Mouse (Mus musculus): ENCODE measurements around the gene Nr6a1. TPM values are rescaled to one million over a fixed set of nuclear protein-coding genes. Genes with fewer than 3 reads are reported as not detected.

Nr6a1 gene
- polyA plus RNA-seq, 1 experiment from 2014 or later = 0.84 TPM

DNA sequence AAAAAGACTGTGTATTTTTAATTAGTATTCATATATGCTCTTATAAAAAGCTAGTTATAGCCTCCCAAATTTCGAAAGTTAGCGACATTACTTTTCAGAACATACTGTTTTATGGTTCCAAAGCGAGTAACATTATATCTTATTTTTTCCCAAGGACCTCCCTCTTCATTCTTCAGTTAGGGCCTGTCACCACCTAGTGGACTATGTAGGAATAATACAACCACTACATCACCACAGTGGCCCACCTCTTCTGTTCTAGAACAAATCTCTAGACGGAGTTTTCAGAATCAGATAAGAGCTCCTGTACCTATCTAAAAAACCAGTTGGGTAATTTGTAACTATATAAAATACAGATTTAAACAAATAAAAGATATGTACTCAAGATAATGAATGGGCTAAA is 63.5 kb downstream of the Nr6a1 start:
- Histone ChIP-seq H3K36me3 (ENCODE audit: control insufficient read depth, insufficient read depth, low read length) (no peaks in the 10 kb centered on the region), H3K27ac (ENCODE audit: low read length) (no peak overlapping the region), H3K27me3 (ENCODE audit: control insufficient read depth, insufficient read depth, low read depth, low read length) (no peaks in the 10 kb centered on the region), H3K4me3 (ENCODE audit: low read depth, low read length) (no peak overlapping the region), H3K9ac (ENCODE audit: low read depth, low read length) (no peak overlapping the region), H3K4me1 (ENCODE audit: control insufficient read depth, insufficient read depth, low read length) (no peaks in the 10 kb centered on the region), H3K9me3 (replicated peaks; ENCODE audit: control insufficient read depth, low read length, poor library complexity, severe bottlenecking) (no peaks in the 10 kb centered on the region), H3K4me2 (ENCODE audit: low read length) (no peak overlapping the region)
- 0 out of 2 replicates have a peak, but pooled peaks have one; percentile 67 for ATAC-seq
- 58% methylated on average over 4 of the region's 4 CpGs for WGBS

DNA sequence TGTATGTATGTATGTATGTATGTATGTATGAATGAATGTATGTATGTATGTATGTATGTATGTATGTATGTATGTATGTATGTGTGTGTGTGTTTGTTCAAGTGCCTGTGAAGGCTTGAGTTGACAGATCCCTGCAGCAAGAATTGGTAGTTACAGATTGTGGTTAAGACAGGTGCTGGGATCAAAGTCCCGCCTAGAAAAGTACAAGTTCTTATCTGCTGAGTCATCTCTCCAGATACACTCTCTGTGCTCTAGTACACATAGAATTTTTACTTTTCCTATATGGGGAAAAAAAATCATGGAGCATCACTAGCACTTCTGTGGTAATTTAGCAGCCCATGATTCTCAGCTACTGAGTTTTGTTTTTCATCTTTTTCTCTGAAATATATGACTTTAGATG is 75.7 kb downstream of the Nr6a1 start:
- H3K27ac ChIP-seq (ENCODE audit: low read length) = no peak overlapping the region
- no peak overlapping the region for H3K9ac ChIP-seq (ENCODE audit: low read depth, low read length)
- H3K4me1 ChIP-seq (ENCODE audit: control insufficient read depth, insufficient read depth, low read length) = no peaks in the 10 kb centered on the region
- H3K4me2 ChIP-seq (ENCODE audit: low read length) = no peak overlapping the region
- peaks cover 2% of the 10 kb centered on the region; the same call in 1 of the 2 replicates for H3K36me3 ChIP-seq (ENCODE audit: control insufficient read depth, insufficient read depth, low read length)
- ATAC-seq = no peak
- no peaks in the 10 kb centered on the region for H3K27me3 ChIP-seq (ENCODE audit: control insufficient read depth, insufficient read depth, low read depth, low read length)
- 89% methylated on average over 1 of the region's 1 CpGs for WGBS
- H3K9me3 ChIP-seq (replicated peaks; ENCODE audit: control insufficient read depth, low read length, poor library complexity, severe bottlenecking) = no peaks in the 10 kb centered on the region
- no peak overlapping the region for H3K4me3 ChIP-seq (ENCODE audit: low read depth, low read length)

DNA sequence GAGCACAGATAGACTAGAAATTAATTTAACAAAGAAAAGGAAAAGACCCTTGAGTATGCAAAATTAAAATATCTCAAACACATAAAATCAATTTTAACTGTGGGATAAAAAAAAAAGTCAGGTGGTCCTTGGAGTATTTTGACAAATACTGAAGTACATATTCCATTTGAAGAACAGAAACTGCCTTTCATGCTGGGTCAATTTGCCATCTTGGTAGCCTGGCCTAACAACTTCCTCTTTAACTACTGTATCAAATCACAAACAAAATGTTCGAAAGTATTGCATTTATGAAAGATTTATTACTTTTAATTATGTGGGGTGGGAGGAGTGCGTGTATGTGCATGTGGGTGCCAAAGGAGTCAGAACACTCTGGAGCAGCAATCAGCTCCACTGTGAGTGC is 81.2 kb downstream of the Nr6a1 start:
- 95% methylated on average over 2 of the region's 2 CpGs for WGBS
- Histone ChIP-seq H3K4me1 (ENCODE audit: control insufficient read depth, insufficient read depth, low read length) (no peaks in the 10 kb centered on the region), H3K9me3 (replicated peaks; ENCODE audit: control insufficient read depth, low read length, poor library complexity, severe bottlenecking) (no peaks in the 10 kb centered on the region), H3K4me2 (ENCODE audit: low read length) (no peak overlapping the region), H3K9ac (ENCODE audit: low read depth, low read length) (no peak overlapping the region), H3K27ac (ENCODE audit: low read length) (no peak overlapping the region), H3K27me3 (ENCODE audit: control insufficient read depth, insufficient read depth, low read depth, low read length) (no peaks in the 10 kb centered on the region), H3K36me3 (ENCODE audit: control insufficient read depth, insufficient read depth, low read length) (no peaks in the 10 kb centered on the region), H3K4me3 (ENCODE audit: low read depth, low read length) (no peak overlapping the region)
- ATAC-seq = no peak

DNA sequence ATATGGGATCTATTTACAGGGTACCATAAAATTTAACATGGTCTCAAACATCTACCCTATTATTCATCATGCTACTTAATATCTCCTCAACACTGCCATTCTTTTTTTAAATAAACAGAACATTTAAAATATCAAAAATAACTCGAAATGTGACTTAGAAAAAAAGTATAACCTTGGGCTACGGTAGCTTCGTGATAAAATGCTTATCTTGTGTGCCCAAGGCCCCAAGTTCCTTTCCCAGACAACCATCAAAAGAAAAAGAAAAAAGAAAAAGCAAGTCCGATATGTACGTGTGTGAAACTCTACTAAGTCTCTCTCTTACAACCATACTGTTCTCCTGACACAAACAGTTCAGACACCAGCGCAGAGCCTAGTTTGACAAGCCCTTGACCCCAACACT is 92.0 kb downstream of the Nr6a1 start:
- Histone ChIP-seq H3K27me3 (ENCODE audit: control insufficient read depth, insufficient read depth, low read depth, low read length) (no peaks in the 10 kb centered on the region), H3K4me2 (ENCODE audit: low read length) (no peak overlapping the region), H3K27ac (ENCODE audit: low read length) (no peak overlapping the region), H3K4me1 (ENCODE audit: control insufficient read depth, insufficient read depth, low read length) (no peaks in the 10 kb centered on the region), H3K36me3 (ENCODE audit: control insufficient read depth, insufficient read depth, low read length) (no peaks in the 10 kb centered on the region), H3K9ac (ENCODE audit: low read depth, low read length) (no peak overlapping the region), H3K9me3 (replicated peaks; ENCODE audit: control insufficient read depth, low read length, poor library complexity, severe bottlenecking) (no peaks in the 10 kb centered on the region), H3K4me3 (ENCODE audit: low read depth, low read length) (no peak overlapping the region)
- WGBS = 91% methylated on average over 6 of the region's 6 CpGs
- no peak for ATAC-seq

DNA sequence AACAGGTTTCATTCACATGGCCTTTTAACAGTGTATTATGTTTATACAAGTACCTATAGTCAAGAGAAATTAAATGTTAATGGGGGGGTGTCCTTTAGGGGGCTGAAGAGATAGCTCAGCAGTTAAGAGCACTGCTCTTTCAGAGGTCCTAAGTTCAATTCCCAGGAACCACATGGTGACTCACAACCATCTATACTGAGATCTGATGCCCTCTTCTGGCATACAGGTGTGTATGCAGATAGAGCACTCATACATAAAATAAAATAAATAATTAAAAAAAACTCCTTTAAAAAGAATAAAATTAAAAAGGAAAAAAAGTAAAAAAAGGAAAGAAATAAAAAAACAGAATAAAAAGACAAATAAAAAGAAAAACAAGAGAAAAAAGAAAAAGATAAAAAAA is 95.5 kb downstream of the Nr6a1 start:
- no peaks in the 10 kb centered on the region for H3K4me1 ChIP-seq (ENCODE audit: control insufficient read depth, insufficient read depth, low read length)
- H3K4me3 ChIP-seq (ENCODE audit: low read depth, low read length) = no peak overlapping the region
- H3K4me2 ChIP-seq (ENCODE audit: low read length) = no peak overlapping the region
- H3K9ac ChIP-seq (ENCODE audit: low read depth, low read length) = no peak overlapping the region
- H3K27ac ChIP-seq (ENCODE audit: low read length) = no peak overlapping the region
- no peak for ATAC-seq
- H3K9me3 ChIP-seq (replicated peaks; ENCODE audit: control insufficient read depth, low read length, poor library complexity, severe bottlenecking) = no peaks in the 10 kb centered on the region
- no peaks in the 10 kb centered on the region for H3K27me3 ChIP-seq (ENCODE audit: control insufficient read depth, insufficient read depth, low read depth, low read length)
- no peaks in the 10 kb centered on the region for H3K36me3 ChIP-seq (ENCODE audit: control insufficient read depth, insufficient read depth, low read length)

DNA sequence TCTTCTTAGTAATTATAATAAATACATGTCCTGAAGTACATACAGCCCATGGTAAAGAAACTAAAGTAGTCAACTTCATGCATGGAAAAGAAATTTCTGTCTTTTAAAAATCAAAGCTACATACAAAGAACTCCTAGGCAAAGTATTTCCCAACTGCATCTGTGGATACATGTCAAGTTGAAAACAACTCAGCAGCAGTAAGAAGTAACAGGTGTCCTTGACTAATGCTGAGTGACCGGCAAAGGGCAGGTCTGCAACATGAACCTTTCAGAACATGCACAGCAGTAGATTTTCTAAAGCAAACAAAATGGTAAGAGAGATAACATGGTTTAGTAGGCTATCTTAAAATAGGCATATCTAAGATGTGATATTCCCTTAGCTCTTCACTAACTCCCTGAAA is 98.0 kb downstream of the Nr6a1 start:
- 80% methylated on average over 1 of the region's 1 CpGs for WGBS

DNA sequence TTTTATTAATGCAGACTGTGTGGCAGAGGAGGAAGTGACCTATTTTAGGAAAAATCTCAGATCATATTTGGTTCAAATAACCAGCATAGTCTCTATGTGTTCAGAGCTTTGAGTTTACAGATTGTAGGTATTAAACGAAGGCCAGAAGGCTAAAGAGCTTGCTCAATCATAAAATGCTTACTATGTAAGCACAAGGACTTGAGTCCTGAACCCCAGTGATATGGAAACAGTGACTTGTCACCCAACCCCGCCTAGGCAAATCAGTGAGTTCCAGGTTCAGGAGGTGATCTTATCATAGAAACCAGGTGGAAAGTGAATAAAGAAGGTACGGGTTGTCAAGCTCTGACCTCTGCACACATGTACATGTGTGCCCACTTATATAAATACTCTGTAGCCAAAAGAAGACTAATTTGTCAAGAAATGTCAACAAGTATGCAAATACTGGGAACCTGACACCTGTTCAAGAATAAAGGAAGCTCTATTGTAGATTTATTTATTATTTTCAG is 99.6 kb downstream of the Nr6a1 start:
- no peaks in the 10 kb centered on the region for H3K9me3 ChIP-seq (replicated peaks; ENCODE audit: control insufficient read depth, low read length, poor library complexity, severe bottlenecking)
- H3K9ac ChIP-seq (ENCODE audit: low read depth, low read length) = no peak overlapping the region
- H3K36me3 ChIP-seq (ENCODE audit: control insufficient read depth, insufficient read depth, low read length) = no peaks in the 10 kb centered on the region
- H3K27me3 ChIP-seq (ENCODE audit: control insufficient read depth, insufficient read depth, low read depth, low read length) = no peaks in the 10 kb centered on the region
- H3K27ac ChIP-seq (ENCODE audit: low read length) = no peak overlapping the region
- H3K4me3 ChIP-seq (ENCODE audit: low read depth, low read length) = no peak overlapping the region
- no peak overlapping the region for H3K4me2 ChIP-seq (ENCODE audit: low read length)
- 86% methylated on average over 3 of the region's 3 CpGs for WGBS
- no peak for ATAC-seq
- peaks cover 9% of the 10 kb centered on the region for H3K4me1 ChIP-seq (ENCODE audit: control insufficient read depth, insufficient read depth, low read length)

More for the DNA sequence above, 98.0 kb downstream of the Nr6a1 start:
- no peak for ATAC-seq
- H3K4me2 ChIP-seq (ENCODE audit: low read length) = no peak overlapping the region
- H3K36me3 ChIP-seq (ENCODE audit: control insufficient read depth, insufficient read depth, low read length) = no peaks in the 10 kb centered on the region
- no peak overlapping the region for H3K27ac ChIP-seq (ENCODE audit: low read length)
- no peak overlapping the region for H3K9ac ChIP-seq (ENCODE audit: low read depth, low read length)
- peaks cover 9% of the 10 kb centered on the region for H3K4me1 ChIP-seq (ENCODE audit: control insufficient read depth, insufficient read depth, low read length)
- H3K27me3 ChIP-seq (ENCODE audit: control insufficient read depth, insufficient read depth, low read depth, low read length) = no peaks in the 10 kb centered on the region
- H3K4me3 ChIP-seq (ENCODE audit: low read depth, low read length) = no peak overlapping the region
- H3K9me3 ChIP-seq (replicated peaks; ENCODE audit: control insufficient read depth, low read length, poor library complexity, severe bottlenecking) = no peaks in the 10 kb centered on the region

DNA sequence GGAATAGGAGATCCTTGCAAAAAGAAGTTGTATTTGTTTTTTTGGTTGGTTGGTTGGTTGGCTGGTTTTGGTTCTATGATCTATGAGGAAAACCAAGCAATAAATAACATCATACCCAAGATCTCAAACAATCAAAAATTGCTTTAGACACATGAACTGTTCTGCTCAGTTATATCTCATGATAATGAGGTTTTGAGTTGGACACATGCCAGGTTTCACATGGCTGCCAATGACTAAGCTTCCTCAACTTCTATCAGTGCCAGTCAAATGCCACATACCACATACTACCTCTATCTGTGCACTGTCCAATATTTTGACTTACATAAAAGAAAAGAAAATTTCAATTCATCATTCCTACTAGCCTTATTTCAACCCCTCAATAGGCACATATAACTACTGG is 101.3 kb downstream of the Nr6a1 start:
- peaks cover 12% of the 10 kb centered on the region for H3K4me1 ChIP-seq (ENCODE audit: control insufficient read depth, insufficient read depth, low read length)
- H3K36me3 ChIP-seq (ENCODE audit: control insufficient read depth, insufficient read depth, low read length) = no peaks in the 10 kb centered on the region
- H3K27ac ChIP-seq (ENCODE audit: low read length) = no peak overlapping the region
- H3K9me3 ChIP-seq (replicated peaks; ENCODE audit: control insufficient read depth, low read length, poor library complexity, severe bottlenecking) = no peaks in the 10 kb centered on the region
- ATAC-seq = no peak
- no peak overlapping the region for H3K9ac ChIP-seq (ENCODE audit: low read depth, low read length)
- H3K4me3 ChIP-seq (ENCODE audit: low read depth, low read length) = no peak overlapping the region
- H3K4me2 ChIP-seq (ENCODE audit: low read length) = peak overlapping the region; percentile 12; the same call in 1 of the 2 replicates
- H3K27me3 ChIP-seq (ENCODE audit: control insufficient read depth, insufficient read depth, low read depth, low read length) = no peaks in the 10 kb centered on the region

DNA sequence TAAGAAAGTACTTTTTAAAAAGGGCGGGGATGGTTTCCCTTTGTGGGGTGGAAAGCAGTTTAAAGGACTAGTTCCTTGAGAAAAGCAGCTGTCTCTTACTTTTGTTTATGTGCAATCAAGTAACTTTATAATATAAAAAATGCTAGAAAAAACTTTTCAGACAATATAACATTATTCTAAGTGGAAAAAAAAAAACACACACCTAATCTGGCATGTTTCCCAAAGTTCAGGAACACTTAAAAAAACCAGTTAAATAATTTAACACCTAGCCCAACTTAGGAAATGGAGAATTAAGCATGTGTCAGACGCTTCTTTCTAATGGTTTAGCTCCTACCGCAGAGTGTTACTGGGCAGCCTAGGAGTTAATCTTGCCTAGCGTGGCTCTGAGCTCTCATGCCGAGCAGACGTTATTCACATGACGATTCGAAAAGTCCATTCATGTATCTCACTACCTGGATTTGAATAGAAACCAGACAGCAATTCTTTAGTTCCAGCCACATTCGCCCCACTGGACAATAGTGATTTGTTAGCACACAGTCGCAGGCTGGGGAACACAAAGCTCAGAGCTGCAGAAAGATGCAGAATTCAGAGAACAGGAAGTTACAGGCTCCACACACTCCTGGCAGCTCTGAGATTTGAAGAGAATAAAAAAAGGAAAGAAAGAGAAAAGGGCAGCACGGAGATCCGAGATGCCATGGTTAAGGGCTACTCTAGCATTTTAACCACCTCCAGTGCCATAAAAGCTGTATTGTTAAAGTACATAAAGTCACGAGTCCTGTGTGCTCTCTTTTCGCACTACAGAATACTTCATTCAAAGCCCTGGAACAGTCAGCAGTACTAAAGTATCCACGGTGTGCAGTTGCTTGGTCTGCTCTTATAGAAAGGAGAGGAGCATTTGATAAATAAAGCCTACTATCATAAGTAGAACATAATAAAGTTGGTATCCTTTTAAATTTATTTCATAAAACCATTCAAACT is 102.4 kb downstream of the Nr6a1 start:
- peak overlapping the region; percentile 85 for H3K27ac ChIP-seq (ENCODE audit: low read length)
- no peaks in the 10 kb centered on the region for H3K36me3 ChIP-seq (ENCODE audit: control insufficient read depth, insufficient read depth, low read length)
- peak overlapping the region; percentile 63 for H3K4me2 ChIP-seq (ENCODE audit: low read length)
- WGBS = 2% methylated on average over 15 of the region's 15 CpGs
- peak overlapping the region; percentile 44 for H3K4me3 ChIP-seq (ENCODE audit: low read depth, low read length)
- H3K4me1 ChIP-seq (ENCODE audit: control insufficient read depth, insufficient read depth, low read length) = peaks cover 12% of the 10 kb centered on the region
- no peaks in the 10 kb centered on the region for H3K27me3 ChIP-seq (ENCODE audit: control insufficient read depth, insufficient read depth, low read depth, low read length)
- peak; percentile 69 for ATAC-seq
- peak overlapping the region; percentile 68 for H3K9ac ChIP-seq (ENCODE audit: low read depth, low read length)
- no peaks in the 10 kb centered on the region for H3K9me3 ChIP-seq (replicated peaks; ENCODE audit: control insufficient read depth, low read length, poor library complexity, severe bottlenecking)
